Mouse (Mus musculus) megakaryocyte-erythroid progenitor cell, adult 5-6 weeks (primary cell): ENCODE results near the gene Tspyl3. TPM values are rescaled to one million over a fixed set of nuclear protein-coding genes. Genes with fewer than 3 reads are reported as not detected.
A peak's percentile ranks its signal among the peaks of the same experiment; 100 is the strongest.

Experiments used
- ATAC-seq: replicated peaks from 2 replicates; pipeline ENCODE4 v1.8.0; 2016; ENCODE audit warnings: mild to moderate bottlenecking, inconsistent platforms; ENCODE audit not compliant: severe bottlenecking, poor library complexity, low FRiP score, low TSS enrichment
- total RNA-seq, 2 experiments: library from RNA; stranded (forward) in 1 of 2; stranded (reverse) in 1 of 2; fragments of 200-1000, 215-1000 nt in 1 of 2; fragments of >200 nt in 1 of 2; fragmentation: Nextera tagmentation in 1 of 2; gene quantifications; 2 replicates each; pipeline ENCODE4 v1.2.3; 2014 to 2017

Gene Tspyl3
- total RNA-seq, 2 experiments from 2014 or later = 2.0 to 6.5 TPM

DNA sequence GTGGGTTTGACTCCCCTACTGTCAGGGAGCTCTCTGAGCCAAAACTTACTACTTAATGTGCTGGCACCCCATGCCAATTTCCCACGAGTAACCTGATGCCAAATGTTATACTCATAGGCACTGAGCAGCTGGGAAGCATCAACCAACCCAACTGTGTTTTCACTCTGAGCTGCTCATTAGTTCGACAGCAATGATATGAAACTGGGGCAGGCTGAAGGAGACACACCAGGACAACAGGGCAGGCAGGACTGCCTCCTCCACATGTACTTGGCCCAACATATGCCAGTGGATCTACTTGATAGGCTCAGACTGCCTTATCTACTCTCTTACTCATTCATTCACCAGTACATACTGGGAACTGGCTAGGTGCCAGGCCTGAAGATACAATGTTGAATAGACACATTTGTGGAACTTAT, 39.1 kb downstream of the Tspyl3 start:
- peak; percentile 92 for ATAC-seq

GRCm38 (mm10) chr2:153179961-153180360, 45.3 kb downstream of the Tspyl3 start:
- ATAC-seq = no peak

- ATAC-seq = no peak
Observed at GRCm38 (mm10) chr2:153179126-153179860, 45.9 kb downstream of the Tspyl3 start.

GRCm38 (mm10) chr2:153177188-153177587, 48.1 kb downstream of the Tspyl3 start:
- no peak for ATAC-seq

GRCm38 (mm10) chr2:153175995-153176570, 49.2 kb downstream of the Tspyl3 start:
- ATAC-seq = no peak

Other genes starting within 250 kb of the Tspyl3 start
- 56.7 and 75.9 TPM in 2 replicates for gene Pdrg1, start 210.0 kb downstream of the Tspyl3 start, total RNA-seq (2014; fragmentation: Nextera tagmentation)
- 218 and 242 TPM in 2 replicates for gene Pdrg1, start 210.0 kb downstream of the Tspyl3 start, total RNA-seq (2017)
- gene Xkr7, start 193.6 kb downstream of the Tspyl3 start, total RNA-seq (2014; fragmentation: Nextera tagmentation) = not detected in 2 replicates
- gene Xkr7, start 193.6 kb downstream of the Tspyl3 start, total RNA-seq (2017) = not detected in 2 replicates
- gene Ccm2l, start 159.5 kb downstream of the Tspyl3 start, total RNA-seq (2014; fragmentation: Nextera tagmentation) = not detected in 2 replicates
- gene Ccm2l, start 159.5 kb downstream of the Tspyl3 start, total RNA-seq (2017) = not detected in 2 replicates
- gene Hck, start 117.0 kb downstream of the Tspyl3 start, total RNA-seq (2014; fragmentation: Nextera tagmentation) = 2.2 TPM in 1 of 2 replicates, not detected in the other
- 0.23 and 3.3 TPM in 2 replicates for gene Hck, start 117.0 kb downstream of the Tspyl3 start, total RNA-seq (2017)
- 53.7 and 58.7 TPM in 2 replicates for gene Tm9sf4, start 64.1 kb downstream of the Tspyl3 start, total RNA-seq (2014; fragmentation: Nextera tagmentation)
- 49.5 and 97.3 TPM in 2 replicates for gene Tm9sf4, start 64.1 kb downstream of the Tspyl3 start, total RNA-seq (2017)
- 38.6 and 46.5 TPM in 2 replicates for gene Plagl2, start 16.0 kb upstream of the Tspyl3 start, total RNA-seq (2014; fragmentation: Nextera tagmentation)
- gene Plagl2, start 16.0 kb upstream of the Tspyl3 start, total RNA-seq (2017) = 3.7 and 10.0 TPM in 2 replicates
- 26.4 and 27.1 TPM in 2 replicates for gene Pofut1, start 16.1 kb upstream of the Tspyl3 start, total RNA-seq (2014; fragmentation: Nextera tagmentation)
- 14.8 and 22.3 TPM in 2 replicates for gene Pofut1, start 16.1 kb upstream of the Tspyl3 start, total RNA-seq (2017)
- 10.2 and 10.5 TPM in 2 replicates for gene Kif3b, start 66.0 kb upstream of the Tspyl3 start, total RNA-seq (2014; fragmentation: Nextera tagmentation)
- 8.6 and 10.3 TPM in 2 replicates for gene Kif3b, start 66.0 kb upstream of the Tspyl3 start, total RNA-seq (2017)
- gene Asxl1, start 120.4 kb upstream of the Tspyl3 start, total RNA-seq (2014; fragmentation: Nextera tagmentation) = 51.5 and 58.9 TPM in 2 replicates
- 27.3 and 32.2 TPM in 2 replicates for gene Asxl1, start 120.4 kb upstream of the Tspyl3 start, total RNA-seq (2017)